Mouse (Mus musculus): ENCODE measurements around the gene Lrrtm3. TPM values are rescaled to one million over a fixed set of nuclear protein-coding genes. Genes with fewer than 3 reads are reported as not detected.

The Lrrtm3 gene
- total and polyA plus RNA-seq, 3 experiments: not detected

DNA sequence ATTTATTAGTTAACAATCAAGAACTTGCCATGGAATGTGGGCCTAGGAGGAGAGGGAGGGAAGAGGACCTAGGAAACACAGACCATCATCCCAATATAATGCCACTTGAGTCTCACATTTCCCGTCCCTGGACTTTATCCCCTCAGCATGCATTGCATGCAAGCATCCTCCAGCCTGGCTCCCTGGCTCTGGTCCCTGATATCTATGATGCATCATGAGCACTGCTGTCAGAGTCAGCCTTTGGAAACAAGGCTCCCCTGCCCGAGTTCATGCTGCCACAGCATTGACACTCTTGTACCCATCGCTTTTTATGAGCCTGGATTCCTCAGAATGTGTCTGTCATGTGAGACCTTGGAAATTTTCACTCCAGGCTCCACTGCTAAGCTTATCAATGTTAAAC lies 43.4 kb upstream of the Lrrtm3 start:
- H3K27me3 ChIP-seq (replicated peaks): no peaks in the 10 kb centered on the region
- no peaks in the 10 kb centered on the region for H3K79me2 ChIP-seq (replicated peaks; ENCODE audit: control insufficient read depth, extremely low read depth, insufficient read depth, poor library complexity, severe bottlenecking)
- H3K4me2 ChIP-seq (ENCODE audit: insufficient read depth, low read depth, poor library complexity, severe bottlenecking): no peak overlapping the region
- no peak for TF ChIP-seq ZC3H11A (IDR thresholded peaks at IDR 0.05; ENCODE audit: low read depth, low read length)
- TF ChIP-seq JUND (conservative IDR thresholded peaks at IDR 0.05; ENCODE audit: low read depth, low read length): no peak
- TF ChIP-seq HCFC1 (IDR thresholded peaks at IDR 0.05; ENCODE audit: low read depth, low read length): no peak
- TF ChIP-seq GABPA (IDR thresholded peaks at IDR 0.05; ENCODE audit: insufficient replicate concordance, low read depth, low read length): no peak
- in situ Hi-C loops (cut with MboI; ENCODE audit: low pct_ligation_motif_present, low pct_unique_long_range_greater_than_20kb, low sequenced_read_pairs): no loop called here
- no peak for DNase-seq (ENCODE audit: extremely low read depth)
- no peaks in the 10 kb centered on the region for H3K36me3 ChIP-seq (replicated peaks in 1 of 2; ENCODE audit: control insufficient read depth in 1 of 2, insufficient read depth in 1 of 2, low read length in 1 of 2)
- no peak overlapping the region for H3K27ac ChIP-seq (ENCODE audit: insufficient read depth, low read depth)
- no peak overlapping the region for H3K9ac ChIP-seq (ENCODE audit: insufficient read depth, low read depth)
- no peaks in the 10 kb centered on the region for H3K4me1 ChIP-seq (ENCODE audit: control insufficient read depth in 1 of 2, insufficient read depth in 2 of 2)
- peaks cover 79% of the 10 kb centered on the region for H3K9me3 ChIP-seq (replicated peaks; ENCODE audit: low read length)
- H3K4me3 ChIP-seq (replicated peaks in 1 of 3; ENCODE audit: low read depth in 2 of 3, low read length in 2 of 3, poor library complexity in 1 of 3): no peak overlapping the region
- dilution Hi-C loops (cut with MboI; ENCODE audit: extremely low pct_ligation_motif_present, extremely low pct_unique_long_range_greater_than_20kb, low sequenced_read_pairs): no loop called here

DNA sequence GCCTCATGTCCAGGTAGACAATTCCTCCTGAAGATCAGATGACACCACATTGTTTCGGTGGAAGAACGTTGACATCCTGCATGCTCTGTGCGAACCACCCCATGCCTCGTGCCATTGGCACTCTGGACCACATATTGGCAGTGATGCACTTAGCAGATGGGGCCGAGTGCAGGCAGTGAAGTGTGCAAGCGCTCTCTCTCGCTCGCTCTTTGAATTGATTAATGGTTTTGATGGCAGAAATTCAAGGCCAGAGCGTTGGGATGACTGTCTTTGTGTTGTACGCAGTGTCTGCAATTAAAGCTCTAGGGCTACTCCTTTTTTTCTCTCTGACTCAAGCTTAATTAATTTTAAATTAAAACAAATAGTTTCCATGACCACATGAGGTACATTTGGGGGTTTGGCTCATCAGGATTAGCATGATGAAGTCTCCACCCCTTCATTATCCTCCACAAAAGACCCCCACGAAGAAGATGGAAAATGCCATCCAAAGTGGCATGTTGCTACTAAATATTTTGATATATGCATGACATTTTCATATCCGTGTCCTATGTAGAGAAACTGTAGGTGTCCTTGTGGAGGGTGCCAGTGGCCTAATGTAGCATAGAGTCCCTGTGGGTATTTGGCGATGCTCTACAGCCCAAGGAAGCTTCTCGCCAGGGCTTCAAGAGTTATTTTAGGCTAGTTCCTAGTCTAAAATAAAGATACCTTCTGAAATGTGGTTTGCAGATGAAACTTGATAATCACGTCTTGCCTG lies 40.5 kb upstream of the Lrrtm3 start:
- H3K4me1 ChIP-seq (ENCODE audit: control insufficient read depth in 1 of 2, insufficient read depth in 2 of 2): no peaks in the 10 kb centered on the region
- DNase-seq (ENCODE audit: extremely low read depth): no peak
- no peak overlapping the region for H3K27ac ChIP-seq (ENCODE audit: insufficient read depth, low read depth)
- H3K27me3 ChIP-seq (replicated peaks): no peaks in the 10 kb centered on the region
- in situ Hi-C loops (cut with MboI; ENCODE audit: low pct_ligation_motif_present, low pct_unique_long_range_greater_than_20kb, low sequenced_read_pairs) (no loop called here), dilution Hi-C loops (cut with MboI; ENCODE audit: extremely low pct_ligation_motif_present, extremely low pct_unique_long_range_greater_than_20kb, low sequenced_read_pairs) (no loop called here)
- TF ChIP-seq SIN3A (IDR thresholded peaks at IDR 0.05; ENCODE audit: low read length): no peak
- no peak for TF ChIP-seq E2F4 (IDR thresholded peaks at IDR 0.05; ENCODE audit: insufficient replicate concordance, low read depth, low read length)
- TF ChIP-seq BHLHE40 (IDR thresholded peaks at IDR 0.05; ENCODE audit: low read depth, low read length): no peak
- TF ChIP-seq RAD21 (IDR thresholded peaks at IDR 0.05; ENCODE audit: low read depth, low read length): no peak
- no peak for TF ChIP-seq JUN (IDR thresholded peaks at IDR 0.05; ENCODE audit: insufficient read depth, low read depth, low read length)
- no peak for TF ChIP-seq ZMIZ1 (IDR thresholded peaks at IDR 0.05; ENCODE audit: low read depth, low read length)
- TF ChIP-seq EP300 (IDR thresholded peaks at IDR 0.05; ENCODE audit: low read length): no peak
- no peak for TF ChIP-seq SMC3 (IDR thresholded peaks at IDR 0.05; ENCODE audit: low read depth, low read length)
- no peak for TF ChIP-seq ETS1 (conservative IDR thresholded peaks at IDR 0.05; ENCODE audit: low read depth, low read length)
- TF ChIP-seq POLR2AphosphoS2 (IDR thresholded peaks at IDR 0.05; ENCODE audit: low read depth, low read length): no peak
- H3K79me2 ChIP-seq (replicated peaks; ENCODE audit: control insufficient read depth, extremely low read depth, insufficient read depth, poor library complexity, severe bottlenecking): no peaks in the 10 kb centered on the region
- H3K4me2 ChIP-seq (ENCODE audit: insufficient read depth, low read depth, poor library complexity, severe bottlenecking): no peak overlapping the region
- no peak overlapping the region for H3K9ac ChIP-seq (ENCODE audit: insufficient read depth, low read depth)
- H3K36me3 ChIP-seq (replicated peaks in 1 of 2; ENCODE audit: control insufficient read depth in 1 of 2, insufficient read depth in 1 of 2, low read length in 1 of 2): no peaks in the 10 kb centered on the region
- peaks cover 71% of the 10 kb centered on the region for H3K9me3 ChIP-seq (replicated peaks; ENCODE audit: low read length)
- no peak overlapping the region for H3K4me3 ChIP-seq (replicated peaks in 1 of 3; ENCODE audit: low read depth in 2 of 3, low read length in 2 of 3, poor library complexity in 1 of 3)
